Mouse (Mus musculus): ENCODE results near the gene Tmem206.

DNA sequence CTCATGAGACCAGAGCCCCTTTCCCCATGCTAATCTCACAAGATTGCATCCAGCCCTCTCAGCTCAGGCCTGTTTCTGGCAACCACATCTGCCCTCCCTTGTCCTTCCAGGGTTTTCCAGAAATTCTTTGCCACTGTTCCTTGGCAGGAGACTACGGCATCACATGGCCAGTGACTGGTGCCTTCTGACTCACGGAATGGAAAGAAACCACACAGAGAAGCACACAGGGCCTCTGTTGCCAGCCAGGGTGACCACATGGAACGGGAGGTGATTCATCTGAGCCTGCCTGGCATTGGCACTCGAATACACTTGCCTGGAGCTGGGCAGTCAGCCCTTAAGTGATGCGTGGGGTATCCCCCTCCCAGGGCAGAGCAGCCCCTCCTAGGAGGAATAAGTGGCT is 33.4 kb upstream of the Tmem206 start:
- TF ChIP-seq EP300 (IDR thresholded peaks at IDR 0.05; ENCODE audit: low read depth) = no peak
- no peak for TF ChIP-seq CTCF (IDR thresholded peaks at IDR 0.05; ENCODE audit: low read depth)

Data from liver, embryonic 14.5 days (tissue).